Mouse (Mus musculus): ENCODE results near the gene 2410137M14Rik. TPM values are rescaled to one million over a fixed set of nuclear protein-coding genes. Genes with fewer than 3 reads are reported as not detected.

2410137M14Rik gene
- polyA plus RNA-seq, 1 experiment from 2014 or later, result not detected

GRCm38 (mm10) chr17:36989437-36989836 is 8.4 kb upstream of the 2410137M14Rik start, which contains the start of gene H2-M5:
TSS of gene H2-M5 (minus strand) at chr17:36989537.
- H3K27ac ChIP-seq, result no peak within 1 kb of the TSS

GRCm38 (mm10) chr17:36988475-36988874 is 7.4 kb upstream of the 2410137M14Rik start:
- Histone ChIP-seq H3K27me3 (ENCODE audit: poor library complexity, severe bottlenecking) (peaks cover 39% of the 10 kb centered on the region), H3K9me3 (no peaks in the 10 kb centered on the region), H3K4me1 (peaks cover 6% of the 10 kb centered on the region; the same call in 1 of the 2 replicates), H3K36me3 (replicated peaks) (no peaks in the 10 kb centered on the region), H3K27ac (no peak overlapping the region), H3K4me3 (peak overlapping the region; percentile 27)
- WGBS, result 5% methylated on average over 24 of the region's 24 CpGs
- DNase-seq (ENCODE audit: extremely low spot score, low spot score), result no peak

More at GRCm38 (mm10) chr17:36989437-36989836, 8.4 kb upstream of the 2410137M14Rik start, which contains the start of gene H2-M5:
- H3K9me3 ChIP-seq, result no peaks in the 10 kb centered on the region
- no peak for DNase-seq (ENCODE audit: extremely low spot score, low spot score)
- no peaks in the 10 kb centered on the region for H3K36me3 ChIP-seq (replicated peaks)
- whole genome bisulfite sequencing, result 14% methylated on average over 5 of the region's 5 CpGs
- H3K4me3 ChIP-seq, result peak within 1 kb of the TSS; percentile 27
- peaks cover 6% of the 10 kb centered on the region; the same call in 1 of the 2 replicates for H3K4me1 ChIP-seq
- peaks cover 39% of the 10 kb centered on the region for H3K27me3 ChIP-seq (ENCODE audit: poor library complexity, severe bottlenecking)

GRCm38 (mm10) chr17:36982253-36983155 is 1.5 kb upstream of the 2410137M14Rik start:
- Histone ChIP-seq H3K27ac (no peak overlapping the region), H3K4me3 (no peak overlapping the region), H3K9me3 (no peaks in the 10 kb centered on the region), H3K36me3 (replicated peaks) (no peaks in the 10 kb centered on the region), H3K4me1 (peaks cover 19% of the 10 kb centered on the region), H3K27me3 (ENCODE audit: poor library complexity, severe bottlenecking) (peaks cover 42% of the 10 kb centered on the region)
- WGBS, result 28% methylated on average over 5 of the region's 5 CpGs
- DNase-seq (ENCODE audit: extremely low spot score, low spot score), result no peak

- Histone ChIP-seq H3K36me3 (replicated peaks) (no peaks in the 10 kb centered on the region), H3K9me3 (no peaks in the 10 kb centered on the region), H3K4me1 (peaks cover 19% of the 10 kb centered on the region), H3K4me3 (peak overlapping the region; percentile 27), H3K27me3 (ENCODE audit: poor library complexity, severe bottlenecking) (peaks cover 35% of the 10 kb centered on the region), H3K27ac (0 out of 2 replicates have a peak overlapping the region, but pooled peaks have one; percentile 31)
- WGBS, result 2% methylated on average over 4 of the region's 4 CpGs
- no peak for DNase-seq (ENCODE audit: extremely low spot score, low spot score)
Measured at GRCm38 (mm10) chr17:36981845-36982244, 808 bp upstream of the 2410137M14Rik start.

GRCm38 (mm10) chr17:36973271-36973787 is 7.7 kb downstream of the 2410137M14Rik start:
- H3K36me3 ChIP-seq (replicated peaks), result no peaks in the 10 kb centered on the region
- H3K27me3 ChIP-seq (ENCODE audit: poor library complexity, severe bottlenecking), result no peaks in the 10 kb centered on the region
- H3K4me1 ChIP-seq, result no peaks in the 10 kb centered on the region
- H3K27ac ChIP-seq, result no peak overlapping the region
- no peak for DNase-seq (ENCODE audit: extremely low spot score, low spot score)
- no peak overlapping the region for H3K4me3 ChIP-seq
- no peaks in the 10 kb centered on the region for H3K9me3 ChIP-seq
- 80% methylated on average over 8 of the region's 8 CpGs for WGBS

- Histone ChIP-seq H3K27ac (no peak overlapping the region), H3K4me1 (no peaks in the 10 kb centered on the region), H3K9me3 (no peaks in the 10 kb centered on the region), H3K4me3 (no peak overlapping the region), H3K36me3 (replicated peaks) (no peaks in the 10 kb centered on the region), H3K27me3 (ENCODE audit: poor library complexity, severe bottlenecking) (no peaks in the 10 kb centered on the region)
- WGBS, result 89% methylated on average over 3 of the region's 3 CpGs
- DNase-seq (ENCODE audit: extremely low spot score, low spot score), result no peak
Measured at GRCm38 (mm10) chr17:36972791-36973190, 8.2 kb downstream of the 2410137M14Rik start.

GRCm38 (mm10) chr17:36971172-36971850 is 9.7 kb downstream of the 2410137M14Rik start:
- Histone ChIP-seq H3K4me3 (no peak overlapping the region), H3K9me3 (no peaks in the 10 kb centered on the region), H3K36me3 (replicated peaks) (no peaks in the 10 kb centered on the region), H3K27me3 (ENCODE audit: poor library complexity, severe bottlenecking) (no peaks in the 10 kb centered on the region), H3K4me1 (no peaks in the 10 kb centered on the region), H3K27ac (no peak overlapping the region)
- DNase-seq (ENCODE audit: extremely low spot score, low spot score), result no peak
- WGBS, result 92% methylated on average over 6 of the region's 6 CpGs

- Histone ChIP-seq H3K9me3 (no peaks in the 10 kb centered on the region), H3K4me1 (no peaks in the 10 kb centered on the region), H3K4me3 (no peak overlapping the region), H3K36me3 (replicated peaks) (no peaks in the 10 kb centered on the region), H3K27ac (no peak overlapping the region), H3K27me3 (ENCODE audit: poor library complexity, severe bottlenecking) (no peaks in the 10 kb centered on the region)
- WGBS, result 82% methylated on average over 14 of the region's 14 CpGs
- DNase-seq (ENCODE audit: extremely low spot score, low spot score), result no peak
Measured at GRCm38 (mm10) chr17:36970316-36970890, 10.6 kb downstream of the 2410137M14Rik start.

- Histone ChIP-seq H3K4me3 (no peak overlapping the region), H3K27ac (no peak overlapping the region), H3K9me3 (no peaks in the 10 kb centered on the region), H3K36me3 (replicated peaks) (no peaks in the 10 kb centered on the region), H3K4me1 (no peaks in the 10 kb centered on the region), H3K27me3 (ENCODE audit: poor library complexity, severe bottlenecking) (no peaks in the 10 kb centered on the region)
- DNase-seq (ENCODE audit: extremely low spot score, low spot score), result no peak
- 95% methylated on average over 1 of the region's 1 CpGs for WGBS
Measured at GRCm38 (mm10) chr17:36966875-36967274, 14.2 kb downstream of the 2410137M14Rik start.

GRCm38 (mm10) chr17:36961125-36961524 is 19.9 kb downstream of the 2410137M14Rik start:
- no peak overlapping the region for H3K27ac ChIP-seq
- DNase-seq (ENCODE audit: extremely low spot score, low spot score), result no peak
- H3K4me1 ChIP-seq, result peaks cover 19% of the 10 kb centered on the region
- no peaks in the 10 kb centered on the region for H3K27me3 ChIP-seq (ENCODE audit: poor library complexity, severe bottlenecking)
- H3K36me3 ChIP-seq (replicated peaks), result peaks cover 7% of the 10 kb centered on the region
- no peak overlapping the region for H3K4me3 ChIP-seq
- WGBS, result 70% methylated on average over 1 of the region's 1 CpGs
- no peaks in the 10 kb centered on the region for H3K9me3 ChIP-seq

- H3K27me3 ChIP-seq (ENCODE audit: poor library complexity, severe bottlenecking), result no peaks in the 10 kb centered on the region
- peak overlapping the region; percentile 87 for H3K27ac ChIP-seq
- WGBS, result 10% methylated on average over 12 of the region's 12 CpGs
- H3K4me3 ChIP-seq, result peak overlapping the region; percentile 80
- peaks cover 27% of the 10 kb centered on the region for H3K36me3 ChIP-seq (replicated peaks)
- no peak for DNase-seq (ENCODE audit: extremely low spot score, low spot score)
- H3K9me3 ChIP-seq, result no peaks in the 10 kb centered on the region
- peaks cover 19% of the 10 kb centered on the region for H3K4me1 ChIP-seq
Measured at GRCm38 (mm10) chr17:36958884-36959283, 22.2 kb downstream of the 2410137M14Rik start.

- peaks cover 34% of the 10 kb centered on the region for H3K36me3 ChIP-seq (replicated peaks)
- under 1% methylated on average over 46 of the region's 46 CpGs for WGBS
- no peaks in the 10 kb centered on the region for H3K27me3 ChIP-seq (ENCODE audit: poor library complexity, severe bottlenecking)
- no peaks in the 10 kb centered on the region for H3K9me3 ChIP-seq
- H3K4me3 ChIP-seq, result peak within 1 kb of the TSS; percentile 80
- peak within 1 kb of the TSS; percentile 87 for H3K27ac ChIP-seq
- DNase-seq (ENCODE audit: extremely low spot score, low spot score), result peak; percentile 95
- H3K4me1 ChIP-seq, result peaks cover 19% of the 10 kb centered on the region
Measured at GRCm38 (mm10) chr17:36957999-36958743, 22.9 kb downstream of the 2410137M14Rik start, which contains the start of the genes Znrd1 and Znrd1as. TSS of gene Znrd1 (minus strand) at chr17:36958559. TSS of gene Znrd1as (plus strand) at chr17:36958592.

Measured in forebrain, embryonic 10.5 days (tissue).